Mouse (Mus musculus) right cerebral cortex, postnatal 25 days (tissue): ENCODE results near the gene Ttf1.

Experiments
- DNase-seq: peaks from one replicate; pipeline ENCODE4 v3.0.0; 2022

The Ttf1 gene

GRCm38 (mm10) chr2:29130118-29130899, 70.2 kb downstream of the Ttf1 start:
- no peak for DNase-seq

- no peak for DNase-seq
These were observed 75.1 kb downstream of the Ttf1 start for GRCm38 (mm10) chr2:29135161-29135560.
